Mouse (Mus musculus) ES-E14 (cell line): ENCODE measurements around the gene Nup210l.

Experiments
- CHD2 ChIP-seq: IDR thresholded peaks from 2 replicates; pipeline ENCODE4 v1.6.1; 2014; ENCODE audit warnings: mild to moderate bottlenecking, low read depth, low read length, inconsistent platforms
- HCFC1 ChIP-seq: IDR thresholded peaks from 2 replicates; pipeline ENCODE4 v1.6.1; 2012; ENCODE audit warnings: low read length, inconsistent platforms, borderline replicate concordance; ENCODE audit not compliant: insufficient read depth
- MAFK ChIP-seq: IDR thresholded peaks from 2 replicates; pipeline ENCODE4 v1.6.1; 2014; ENCODE audit warnings: mild to moderate bottlenecking, low read depth, low read length, inconsistent platforms; ENCODE audit not compliant: insufficient read depth
- ZC3H11A ChIP-seq: IDR thresholded peaks from 2 replicates; pipeline ENCODE4 v1.6.1; 2012; ENCODE audit warnings: low read depth, mild to moderate bottlenecking, inconsistent platforms, low read length, borderline replicate concordance

GRCm38 (mm10) chr3:90133331-90133730 lies 29.4 kb downstream of the Nup210l start:
- TF ChIP-seq ZC3H11A (no peak), CHD2 (no peak), MAFK (no peak), HCFC1 (no peak)
